Mouse (Mus musculus) retina, adult 2 months (tissue): ENCODE measurements at regions not wholly inside any gene's neighbourhood (a gene's known extent, or its start where the extent isn't known, plus 50 kb on each side); places are given as distances from the start of the nearest gene placed in this dataset.
A peak's percentile ranks its signal among the peaks of the same experiment; 100 is the strongest.

Experiments used
- DNase-seq: peaks from one replicate; pipeline ENCODE4 v3.0.0-alpha.2; 2012; ENCODE audit warnings: low read depth, low spot score

DNA sequence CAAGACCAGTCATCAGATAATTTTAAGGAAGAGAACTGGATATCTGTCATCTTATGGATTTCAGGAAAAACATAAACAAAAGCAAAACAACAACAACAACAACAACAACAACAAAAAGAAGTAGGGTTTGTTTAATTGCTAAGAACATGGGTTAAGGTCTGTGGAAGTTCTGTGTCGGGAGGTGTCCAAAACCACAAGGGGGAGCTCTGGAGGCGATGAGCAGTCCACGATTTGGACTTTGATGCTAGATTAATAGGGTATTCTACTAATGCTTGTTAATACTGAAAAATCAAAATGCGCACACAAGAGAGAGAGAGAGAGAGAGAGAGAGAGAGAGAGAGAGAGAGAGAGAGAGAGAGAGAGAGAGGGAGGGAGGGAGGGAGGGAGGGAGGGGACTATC lies 692.0 kb upstream of the Car10 start:
- peak; percentile 13 for DNase-seq

- no peak for DNase-seq
Observed at GRCm38 (mm10) chr11:92451372-92451771, 646.5 kb upstream of the Car10 start.

DNA sequence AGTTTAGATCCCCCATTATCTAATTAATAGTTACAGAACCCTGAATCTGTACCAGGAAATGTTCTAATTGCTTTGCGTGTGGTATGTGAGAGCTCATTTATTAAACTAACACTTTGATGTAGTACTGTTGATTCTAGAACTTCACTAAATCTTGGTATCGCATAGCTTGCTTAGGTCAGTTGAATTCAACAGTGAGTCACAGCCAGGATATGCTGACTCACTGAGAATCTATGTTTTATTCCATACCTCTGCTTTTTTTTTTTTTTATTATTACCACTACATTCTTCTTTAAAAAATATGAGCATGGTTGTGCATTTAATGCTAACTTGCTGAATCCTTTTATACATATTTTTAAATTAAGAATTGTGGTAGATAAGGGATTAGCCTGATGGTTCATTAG lies 602.5 kb upstream of the Car10 start:
- DNase-seq: no peak
